Mouse (Mus musculus) ES-Bruce4 (cell line): ENCODE results near the gene Nmnat1.

Experiments
- CTCF ChIP-seq: IDR thresholded peaks from one replicate; pipeline ENCODE4 v1.8.1; 2011; ENCODE audit warnings: low read depth, low read length
- EP300 ChIP-seq: IDR thresholded peaks from 2 replicates; pipeline ENCODE4 v1.6.1; 2011; ENCODE audit warnings: low read depth, low read length; ENCODE audit not compliant: insufficient read depth
- POLR2A ChIP-seq: IDR thresholded peaks from one replicate; pipeline ENCODE4 v1.8.1; 2011; ENCODE audit warnings: low read length; ENCODE audit not compliant: insufficient read depth

GRCm38 (mm10) chr4:149445868-149446267 is 39.1 kb downstream of the Nmnat1 start:
- TF ChIP-seq CTCF: no peak
- peak; percentile 82 for TF ChIP-seq EP300
- no peak for TF ChIP-seq POLR2A
